Comparison of ENCODE assay signal across 14 mouse cellular contexts in genomic region chr13:109569491-109569890, GRCm38 (mm10).
"Had no signal": no experiment of that assay in that cellular context is flagged by ENCODE, and none has a peak within 500 bp of the region (broad histone marks: within the 10 kb centered on the region; RNA-seq: fewer than 3 reads in every experiment).

No protein-coding gene starts in this region.

- ATAC-seq: intestine, postnatal 0 days; lung, postnatal 0 days had no signal

- H3K4me1 ChIP-seq: limb, embryonic 10.5 days; liver, embryonic 15.5 days; midbrain, embryonic 15.5 days; stomach, embryonic 15.5 days had no signal

- DNase-seq: kidney, adult 8-10 months; kidney, postnatal 25 days; layer of hippocampus, adult 9-11 months; lung, adult 2 months; lung, postnatal 36 days; thymus, adult 2 months; thymus, postnatal 25 days had no signal

- H3K36me3 ChIP-seq: limb, embryonic 10.5 days; liver, embryonic 15.5 days; midbrain, embryonic 15.5 days; stomach, embryonic 15.5 days had no signal

- H3K27me3 ChIP-seq: liver, embryonic 15.5 days; midbrain, embryonic 15.5 days; stomach, embryonic 15.5 days had no signal

- H3K9ac ChIP-seq: liver, embryonic 15.5 days; midbrain, embryonic 15.5 days; stomach, embryonic 15.5 days had no signal

- H3K27ac ChIP-seq: limb, embryonic 10.5 days; liver, embryonic 15.5 days; stomach, embryonic 15.5 days had no signal

- H3K4me2 ChIP-seq: liver, embryonic 11.5 days; liver, embryonic 15.5 days; midbrain, embryonic 15.5 days; stomach, embryonic 15.5 days had no signal

- H3K9me3 ChIP-seq: limb, embryonic 10.5 days; liver, embryonic 15.5 days; midbrain, embryonic 15.5 days; stomach, embryonic 15.5 days had no signal

- H3K4me3 ChIP-seq: limb, embryonic 10.5 days; liver, embryonic 15.5 days; midbrain, embryonic 15.5 days; stomach, embryonic 15.5 days had no signal
